8 mouse cellular contexts compared by ENCODE assay signal in the genomic region with DNA sequence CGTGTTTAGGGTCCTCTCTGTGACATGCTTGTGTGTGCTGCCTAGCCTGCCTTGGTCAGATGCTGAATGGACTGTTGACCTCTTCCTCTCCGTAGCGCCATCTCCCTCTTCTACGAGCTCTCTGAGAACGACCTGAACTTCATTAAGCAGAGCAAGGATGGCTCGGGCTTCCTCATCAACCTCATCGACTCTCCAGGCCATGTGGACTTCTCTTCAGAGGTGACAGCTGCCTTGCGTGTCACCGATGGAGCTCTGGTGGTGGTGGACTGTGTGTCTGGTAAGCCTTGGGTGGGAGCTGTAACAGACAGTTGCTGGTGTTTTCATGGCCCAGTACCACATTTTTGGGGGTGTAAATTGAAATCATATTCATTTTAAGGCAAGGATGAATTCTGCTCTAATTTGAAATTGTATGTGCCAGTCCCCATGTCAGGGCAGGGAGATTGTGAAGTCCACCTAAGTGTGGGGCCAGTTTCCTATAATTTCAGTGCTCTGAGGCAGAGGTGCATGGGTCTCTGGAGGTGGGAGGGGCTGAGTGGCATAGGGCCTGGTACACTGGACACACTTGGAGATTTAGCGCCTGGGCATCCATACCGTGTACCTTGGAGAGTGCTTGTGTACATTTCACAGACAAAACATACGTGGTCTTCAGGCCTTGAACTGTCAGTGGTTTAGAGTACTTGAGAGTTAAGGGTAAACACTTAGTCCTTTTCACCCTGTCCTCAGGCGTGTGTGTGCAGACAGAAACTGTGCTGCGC. TPM values are rescaled to one million over a fixed set of nuclear protein-coding genes. Genes with fewer than 3 reads are reported as not detected.
DNase-seq lines count a peak whose midpoint lies in the region; ATAC-seq and TF ChIP-seq lines count a peak whose summit lies in the region.

No protein-coding gene starts in this region.

- peak; percentile 54 for DNase-seq in cerebellum, adult 9-10 months
- no peak for DNase-seq in cerebellum, adult 8-10 months
- peak; percentile 62 to 89 for DNase-seq in urinary bladder, postnatal 4 days (ENCODE audit: low spot score in 2 of 2)
- no peak for DNase-seq in urinary bladder, adult 2 months (ENCODE audit: low spot score)
- DNase-seq in limb, embryonic 14.5 days (ENCODE audit: low spot score) = no peak
- no peak for DNase-seq in stomach, postnatal 0 days (ENCODE audit: low spot score)
- no peak for DNase-seq in right cerebral cortex, postnatal 36 days (ENCODE audit: low spot score in 2 of 2)
- DNase-seq in layer of hippocampus, postnatal 14 days (ENCODE audit: low spot score in 2 of 2) = no peak

- no peaks in the 10 kb centered on the region for H3K9me3 ChIP-seq in limb, embryonic 14.5 days (ENCODE audit: control insufficient read depth, low read length)
- H3K9me3 ChIP-seq in stomach, postnatal 0 days (ENCODE audit: control insufficient read depth, low read length) = no peaks in the 10 kb centered on the region

- H3K4me3 ChIP-seq in limb, embryonic 14.5 days (replicated peaks; ENCODE audit: low read length) = peak overlapping the region; percentile 98
- peak overlapping the region; percentile 94 for H3K4me3 ChIP-seq in stomach, postnatal 0 days (ENCODE audit: low read depth, low read length)

- no peak for TF ChIP-seq EP300 in stomach, postnatal 0 days (optimal IDR thresholded peaks at IDR 0.05)

- peak overlapping the region; percentile 99 for H3K9ac ChIP-seq in limb, embryonic 14.5 days (ENCODE audit: low read depth, low read length, severe bottlenecking)
- peak overlapping the region; percentile 99 for H3K9ac ChIP-seq in stomach, postnatal 0 days (ENCODE audit: low read length)

- peaks cover 30% of the 10 kb centered on the region for H3K4me1 ChIP-seq in limb, embryonic 14.5 days (ENCODE audit: control insufficient read depth, insufficient read depth, low read length)
- peaks cover 4% of the 10 kb centered on the region; the same call in 1 of the 2 replicates for H3K4me1 ChIP-seq in stomach, postnatal 0 days (replicated peaks; ENCODE audit: control insufficient read depth, insufficient read depth)

- TF ChIP-seq CTCF in stomach, postnatal 0 days (IDR thresholded peaks at IDR 0.05; ENCODE audit: low read depth) = no peak

- peaks cover 55% of the 10 kb centered on the region for H3K36me3 ChIP-seq in limb, embryonic 14.5 days (ENCODE audit: control insufficient read depth, insufficient read depth, low read length)
- H3K36me3 ChIP-seq in stomach, postnatal 0 days (ENCODE audit: control insufficient read depth, insufficient read depth, low read length) = peaks cover 41% of the 10 kb centered on the region

- no peak for TF ChIP-seq POLR2A in limb, embryonic 14.5 days (IDR thresholded peaks at IDR 0.05; ENCODE audit: borderline replicate concordance, extremely low read depth, insufficient read depth, insufficient read length)

- H3K27me3 ChIP-seq in limb, embryonic 14.5 days (ENCODE audit: control insufficient read depth, insufficient read depth, low read length) = no peaks in the 10 kb centered on the region
- H3K27me3 ChIP-seq in stomach, postnatal 0 days (ENCODE audit: control insufficient read depth, insufficient read depth, low read length) = no peaks in the 10 kb centered on the region

- H3K4me2 ChIP-seq in limb, embryonic 14.5 days (replicated peaks; ENCODE audit: low read depth, low read length, severe bottlenecking) = peak overlapping the region; percentile 97
- H3K4me2 ChIP-seq in stomach, postnatal 0 days (replicated peaks; ENCODE audit: low read depth) = peak overlapping the region; percentile 72

- H3K27ac ChIP-seq in limb, embryonic 14.5 days (replicated peaks; ENCODE audit: low read depth, low read length) = 0 out of 2 replicates have a peak overlapping the region, but pooled peaks have one; percentile 91
- H3K27ac ChIP-seq in stomach, postnatal 0 days (replicated peaks) = no peak overlapping the region

- WGBS in limb, embryonic 14.5 days = 60% methylated on average over 14 of the region's 14 CpGs
- 53% methylated on average over 14 of the region's 14 CpGs for WGBS in stomach, postnatal 0 days

- ATAC-seq in limb, embryonic 14.5 days (ENCODE audit: low FRiP score, low read depth) = no peak
- no peak for ATAC-seq in stomach, postnatal 0 days (ENCODE audit: low FRiP score, low TSS enrichment)

RNA-seq across cellular contexts. Expression of a gene that starts 1.7 kb away (rescaled TPM):
- 1,109 and 1,486 TPM in 2 replicates for polyA plus RNA-seq in urinary bladder, adult 2 months (2012; rRNA removed)
- polyA plus RNA-seq in limb, embryonic 14.5 days (2012; rRNA removed) = 1,329 and 1,559 TPM in 2 replicates
- polyA plus RNA-seq in limb, embryonic 14.5 days (2014; fragmentation: Nextera tagmentation; extraction: Ambion mirVana) = 544 and 581 TPM in 2 replicates
- 337 and 380 TPM in 2 replicates for polyA plus RNA-seq in stomach, postnatal 0 days (2015; fragmentation: Nextera tagmentation; extraction: Ambion mirVana)
- total RNA-seq in layer of hippocampus, postnatal 14 days (2021) = 1,000 to 10,000 TPM; 1,016 to 1,032 TPM

RNA-seq across cellular contexts. Expression of a gene that starts 4.7 kb away (rescaled TPM):
- polyA plus RNA-seq in urinary bladder, adult 2 months (2012; rRNA removed) = 58.2 and 61.1 TPM in 2 replicates
- 73.0 and 81.8 TPM in 2 replicates for polyA plus RNA-seq in limb, embryonic 14.5 days (2012; rRNA removed)
- polyA plus RNA-seq in limb, embryonic 14.5 days (2014; fragmentation: Nextera tagmentation; extraction: Ambion mirVana) = 57.7 and 60.9 TPM in 2 replicates
- 44.6 and 51.8 TPM in 2 replicates for polyA plus RNA-seq in stomach, postnatal 0 days (2015; fragmentation: Nextera tagmentation; extraction: Ambion mirVana)
- total RNA-seq in layer of hippocampus, postnatal 14 days (2021) = 10 to 100 TPM; 59.7 to 60.4 TPM

RNA-seq across cellular contexts. Expression of a gene that starts 5.5 kb away (rescaled TPM):
- polyA plus RNA-seq in urinary bladder, adult 2 months (2012; rRNA removed) = not detected in 2 replicates
- polyA plus RNA-seq in limb, embryonic 14.5 days (2012; rRNA removed) = not detected in 2 replicates
- not detected in 2 replicates for polyA plus RNA-seq in limb, embryonic 14.5 days (2014; fragmentation: Nextera tagmentation; extraction: Ambion mirVana)
- polyA plus RNA-seq in stomach, postnatal 0 days (2015; fragmentation: Nextera tagmentation; extraction: Ambion mirVana) = 0.07 TPM in 1 of 2 replicates, not detected in the other
- total RNA-seq in layer of hippocampus, postnatal 14 days (2021) = not detected

RNA-seq across cellular contexts. Expression of a gene that starts 10.4 kb away (rescaled TPM):
- polyA plus RNA-seq in urinary bladder, adult 2 months (2012; rRNA removed) = 12.5 and 17.9 TPM in 2 replicates
- 35.1 and 49.4 TPM in 2 replicates for polyA plus RNA-seq in limb, embryonic 14.5 days (2012; rRNA removed)
- polyA plus RNA-seq in limb, embryonic 14.5 days (2014; fragmentation: Nextera tagmentation; extraction: Ambion mirVana) = 40.4 and 44.2 TPM in 2 replicates
- polyA plus RNA-seq in stomach, postnatal 0 days (2015; fragmentation: Nextera tagmentation; extraction: Ambion mirVana) = 18.7 and 20.9 TPM in 2 replicates
- total RNA-seq in layer of hippocampus, postnatal 14 days (2021) = 10 to 100 TPM; 25.9 to 28.1 TPM

RNA-seq across cellular contexts. Expression of a gene that starts 23.7 kb away (rescaled TPM):
- polyA plus RNA-seq in urinary bladder, adult 2 months (2012; rRNA removed) = not detected in 2 replicates
- polyA plus RNA-seq in limb, embryonic 14.5 days (2012; rRNA removed) = 0.31 and 0.43 TPM in 2 replicates
- polyA plus RNA-seq in limb, embryonic 14.5 days (2014; fragmentation: Nextera tagmentation; extraction: Ambion mirVana) = 0.64 and 0.87 TPM in 2 replicates
- polyA plus RNA-seq in stomach, postnatal 0 days (2015; fragmentation: Nextera tagmentation; extraction: Ambion mirVana) = 0.07 TPM in 1 of 2 replicates, not detected in the other
- under 1 TPM in 1 of 2 experiments, not detected in 1; 0.26 TPM for total RNA-seq in layer of hippocampus, postnatal 14 days (2021)

Comparison
In these comparisons a context has a peak if more than half of its experiments do, and no peak if none do; other contexts are left out.
1. DNase-seq: peak in cerebellum, adult 9-10 months (single experiment) and urinary bladder, postnatal 4 days (2 of 2); none in cerebellum, adult 8-10 months (single experiment), urinary bladder, adult 2 months (single experiment), limb, embryonic 14.5 days (single experiment), stomach, postnatal 0 days (single experiment), right cerebral cortex, postnatal 36 days (0 of 2) and layer of hippocampus, postnatal 14 days (0 of 2).